Mouse (Mus musculus) embryonic facial prominence, embryonic 12.5 days (tissue): ENCODE results near the gene Aasdh. TPM values are rescaled to one million over a fixed set of nuclear protein-coding genes. Genes with fewer than 3 reads are reported as not detected.
A peak's percentile ranks its signal among the peaks of the same experiment; 100 is the strongest.

Experiments
- ATAC-seq: fragments of 200-750 bp; cut with Nextera tagmentation; 2 replicates; pipeline ENCODE4 v1.8.0; 2017; ENCODE audit not compliant: insufficient number of reproducible peaks, insufficient read depth, low FRiP score, low TSS enrichment
- H3K27ac ChIP-seq: fragments of 300-500 bp; sonication (generic); 2 replicates; pipeline ENCODE4 v1.5.1; 2016; ENCODE audit warnings: mild to moderate bottlenecking
- H3K27me3 ChIP-seq: fragments of 300-500 bp; sonication (generic); 2 replicates; pipeline ENCODE4 v1.6.1; 2016; ENCODE audit warnings: mild to moderate bottlenecking, moderate library complexity
- H3K36me3 ChIP-seq: fragments of 300-500 bp; sonication (generic); 2 replicates; pipeline ENCODE4 v1.6.1; 2016; ENCODE audit warnings: mild to moderate bottlenecking
- H3K4me1 ChIP-seq: fragments of 300-500 bp; sonication (generic); 2 replicates; pipeline ENCODE4 v1.6.1; 2016
- H3K4me2 ChIP-seq: fragments of 300-500 bp; sonication (generic); replicated peaks from 2 replicates; pipeline ENCODE4 v1.6.1; 2016; ENCODE audit warnings: mild to moderate bottlenecking, moderate library complexity
- H3K4me3 ChIP-seq: fragments of 300-500 bp; sonication (generic); 2 replicates; pipeline ENCODE4 v1.5.1; 2016; ENCODE audit warnings: mild to moderate bottlenecking
- H3K9ac ChIP-seq: fragments of 300-500 bp; sonication (generic); 2 replicates; pipeline ENCODE4 v1.6.1; 2016; ENCODE audit warnings: mild to moderate bottlenecking, moderate library complexity
- H3K9me3 ChIP-seq: fragments of 300-500 bp; sonication (generic); 2 replicates; pipeline ENCODE4 v1.6.1; 2016; ENCODE audit warnings: mild to moderate bottlenecking, moderate library complexity
- WGBS: fragments of 180-500 bp; shearing (Covaris S2); methylation state at CpG from one replicate; pipeline ENCODE4 v1.1.7; 2016; 5-methylcytosine and 5-hydroxymethylcytosine counted together
- polyA plus RNA-seq: library from polyadenylated mRNA; unstranded; fragments of >200 nt; fragmentation: Nextera tagmentation; extraction: Ambion mirVana; gene quantifications from 2 replicates; pipeline ENCODE4 v1.2.1, GENCODE M21; 2016

Aasdh gene
- polyA plus RNA-seq = 21.7 and 23.3 TPM in 2 replicates

- WGBS = under 1% methylated on average over 47 of the region's 47 CpGs
- peaks cover 5% of the 10 kb centered on the region; the same call in 1 of the 2 replicates for H3K4me1 ChIP-seq
- H3K27me3 ChIP-seq = no peaks in the 10 kb centered on the region
- ATAC-seq = peak; percentile 95
- peak within 1 kb of the TSS; percentile 86 for H3K27ac ChIP-seq
- no peaks in the 10 kb centered on the region for H3K36me3 ChIP-seq
- H3K4me3 ChIP-seq = peak within 1 kb of the TSS; percentile 66
- H3K9ac ChIP-seq = peak within 1 kb of the TSS; percentile 74
- H3K4me2 ChIP-seq = peak within 1 kb of the TSS; percentile 72
- H3K9me3 ChIP-seq = no peaks in the 10 kb centered on the region
Observed at GRCm38 (mm10) chr5:76905405-76906154, at the start of gene Aasdh. Gene Aasdh (minus strand): TSS chr5:76905514.

- WGBS = 86% methylated on average over 6 of the region's 6 CpGs
- Histone ChIP-seq H3K9me3 (no peaks in the 10 kb centered on the region), H3K9ac (no peak overlapping the region), H3K4me2 (no peak overlapping the region), H3K4me1 (peaks cover 19% of the 10 kb centered on the region), H3K27ac (no peak overlapping the region), H3K4me3 (no peak overlapping the region), H3K36me3 (peaks cover 37% of the 10 kb centered on the region), H3K27me3 (no peaks in the 10 kb centered on the region)
- ATAC-seq = no peak
Observed at GRCm38 (mm10) chr5:76954271-76954900, 49.1 kb upstream of the Aasdh start.

- Histone ChIP-seq H3K9ac (no peak overlapping the region), H3K4me2 (no peak overlapping the region), H3K27ac (no peak overlapping the region), H3K36me3 (peaks cover 33% of the 10 kb centered on the region), H3K4me3 (no peak overlapping the region), H3K9me3 (no peaks in the 10 kb centered on the region), H3K4me1 (peaks cover 21% of the 10 kb centered on the region), H3K27me3 (no peaks in the 10 kb centered on the region)
- no peak for ATAC-seq
- 81% methylated on average over 3 of the region's 3 CpGs for WGBS
Observed at GRCm38 (mm10) chr5:76953794-76954193, 48.5 kb upstream of the Aasdh start.

- H3K9ac ChIP-seq = peak overlapping the region; percentile 76
- H3K9me3 ChIP-seq = no peaks in the 10 kb centered on the region
- H3K4me3 ChIP-seq = peak overlapping the region; percentile 76
- WGBS = 11% methylated on average over 7 of the region's 7 CpGs
- H3K4me2 ChIP-seq = peak overlapping the region; percentile 82
- H3K36me3 ChIP-seq = peaks cover 19% of the 10 kb centered on the region
- no peak for ATAC-seq
- H3K27me3 ChIP-seq = no peaks in the 10 kb centered on the region
- H3K4me1 ChIP-seq = peaks cover 21% of the 10 kb centered on the region
- H3K27ac ChIP-seq = peak overlapping the region; percentile 94
Observed at GRCm38 (mm10) chr5:76952112-76953040, 47.1 kb upstream of the Aasdh start.

GRCm38 (mm10) chr5:76951106-76952027 is 46.1 kb upstream of the Aasdh start, which contains the start of the genes Paics and Ppat:
Gene Paics (plus strand): TSS chr5:76951307.
Gene Ppat (minus strand): TSS chr5:76951578.
- peak; percentile 95 for ATAC-seq
- Histone ChIP-seq H3K4me2 (peak within 1 kb of the TSS; percentile 82), H3K27me3 (no peaks in the 10 kb centered on the region), H3K4me1 (peaks cover 21% of the 10 kb centered on the region), H3K9me3 (no peaks in the 10 kb centered on the region), H3K4me3 (peak within 1 kb of the TSS; percentile 76), H3K27ac (peak within 1 kb of the TSS; percentile 94), H3K36me3 (peaks cover 14% of the 10 kb centered on the region), H3K9ac (peak within 1 kb of the TSS; percentile 76)
- WGBS = under 1% methylated on average over 81 of the region's 81 CpGs

- peaks cover 28% of the 10 kb centered on the region for H3K4me1 ChIP-seq
- H3K36me3 ChIP-seq = 0 out of 2 replicates have a peak, but pooled peaks cover 14% of the 10 kb centered on the region
- peak overlapping the region; percentile 76 for H3K4me3 ChIP-seq
- under 1% methylated on average over 24 of the region's 24 CpGs for whole genome bisulfite sequencing
- peak; percentile 39 for ATAC-seq
- no peaks in the 10 kb centered on the region for H3K9me3 ChIP-seq
- peak overlapping the region; percentile 94 for H3K27ac ChIP-seq
- peak overlapping the region; percentile 68 for H3K9ac ChIP-seq
- H3K4me2 ChIP-seq = peak overlapping the region; percentile 82
- H3K27me3 ChIP-seq = no peaks in the 10 kb centered on the region
Observed at GRCm38 (mm10) chr5:76950343-76951105, 45.2 kb upstream of the Aasdh start.

- Histone ChIP-seq H3K4me1 (peaks cover 23% of the 10 kb centered on the region), H3K4me3 (no peak overlapping the region), H3K9me3 (no peaks in the 10 kb centered on the region), H3K27ac (no peak overlapping the region), H3K36me3 (0 out of 2 replicates have a peak, but pooled peaks cover 8% of the 10 kb centered on the region), H3K27me3 (no peaks in the 10 kb centered on the region), H3K4me2 (no peak overlapping the region), H3K9ac (no peak overlapping the region)
- ATAC-seq = no peak
- 89% methylated on average over 4 of the region's 4 CpGs for WGBS
Observed at GRCm38 (mm10) chr5:76947758-76948157, 42.4 kb upstream of the Aasdh start.

- H3K4me1 ChIP-seq = peaks cover 18% of the 10 kb centered on the region
- H3K9ac ChIP-seq = no peak overlapping the region
- no peaks in the 10 kb centered on the region for H3K9me3 ChIP-seq
- 90% methylated on average over 4 of the region's 4 CpGs for WGBS
- no peaks in the 10 kb centered on the region for H3K27me3 ChIP-seq
- no peak for ATAC-seq
- H3K4me2 ChIP-seq = no peak overlapping the region
- H3K27ac ChIP-seq = no peak overlapping the region
- H3K36me3 ChIP-seq = 0 out of 2 replicates have a peak, but pooled peaks cover 8% of the 10 kb centered on the region
- H3K4me3 ChIP-seq = no peak overlapping the region
Observed at GRCm38 (mm10) chr5:76947142-76947541, 41.8 kb upstream of the Aasdh start.

GRCm38 (mm10) chr5:76945678-76946033 is 40.3 kb upstream of the Aasdh start:
- no peak overlapping the region for H3K9ac ChIP-seq
- no peak overlapping the region for H3K4me3 ChIP-seq
- WGBS = 75% methylated on average over 2 of the region's 2 CpGs
- H3K27ac ChIP-seq = no peak overlapping the region
- 0 out of 2 replicates have a peak, but pooled peaks cover 10% of the 10 kb centered on the region for H3K36me3 ChIP-seq
- H3K4me1 ChIP-seq = peaks cover 18% of the 10 kb centered on the region
- no peak overlapping the region for H3K4me2 ChIP-seq
- no peaks in the 10 kb centered on the region for H3K9me3 ChIP-seq
- no peak for ATAC-seq
- no peaks in the 10 kb centered on the region for H3K27me3 ChIP-seq
